Mouse (Mus musculus): ENCODE data around the gene Auts2. TPM values are rescaled to one million over a fixed set of nuclear protein-coding genes. Genes with fewer than 3 reads are reported as not detected.

The Auts2 gene
- total RNA-seq, 1 experiment = 9.9 TPM

GRCm38 (mm10) chr5:132437478-132437877, 105.7 kb downstream of the Auts2 start:
- in situ Hi-C loops (cut with MboI; ENCODE audit: low sequenced_read_pairs in 2 of 2, unreplicated experiment in 2 of 2) = no loop called here

GRCm38 (mm10) chr5:132436901-132437300, 106.2 kb downstream of the Auts2 start:
- in situ Hi-C loops (cut with MboI; ENCODE audit: low sequenced_read_pairs in 2 of 2, unreplicated experiment in 2 of 2) = no loop called here
- no peak overlapping the region for H3K27ac ChIP-seq (ENCODE audit: insufficient read depth, low read depth, low read length, poor library complexity, severe bottlenecking)
- no peaks in the 10 kb centered on the region for H3K4me1 ChIP-seq (ENCODE audit: control insufficient read depth in 2 of 2, insufficient read depth in 2 of 2, low read length in 2 of 2, poor library complexity in 1 of 2)
- no peak for DNase-seq (ENCODE audit: low read depth, low spot score)
- no peaks in the 10 kb centered on the region for H3K36me3 ChIP-seq (ENCODE audit: control insufficient read depth, insufficient read depth, low read length, poor library complexity, severe bottlenecking)
- TF ChIP-seq MAFK (IDR thresholded peaks at IDR 0.05; ENCODE audit: insufficient read depth, low read depth, low read length) = no peak
- no peak for TF ChIP-seq ZNF384 (IDR thresholded peaks at IDR 0.05; ENCODE audit: low read depth, low read length)
- no peaks in the 10 kb centered on the region for H3K9me3 ChIP-seq (ENCODE audit: control insufficient read depth, insufficient read depth, low read depth, low read length)
- no peak overlapping the region for H3K9ac ChIP-seq (ENCODE audit: insufficient read depth, low read depth, low read length, poor library complexity, severe bottlenecking)
- H3K4me3 ChIP-seq (ENCODE audit: insufficient read depth in 1 of 2, low read depth in 1 of 2, low read length in 2 of 2, poor library complexity in 1 of 2, severe bottlenecking in 1 of 2) = no peak overlapping the region

More at GRCm38 (mm10) chr5:132437478-132437877, 105.7 kb downstream of the Auts2 start:
- H3K4me1 ChIP-seq (ENCODE audit: control insufficient read depth in 2 of 2, insufficient read depth in 2 of 2, low read length in 2 of 2, poor library complexity in 1 of 2) = no peaks in the 10 kb centered on the region
- H3K9ac ChIP-seq (ENCODE audit: insufficient read depth, low read depth, low read length, poor library complexity, severe bottlenecking) = no peak overlapping the region
- no peak for TF ChIP-seq CHD2 (IDR thresholded peaks at IDR 0.05; ENCODE audit: low read depth, low read length)
- TF ChIP-seq MAFK (IDR thresholded peaks at IDR 0.05; ENCODE audit: insufficient read depth, low read depth, low read length) = no peak
- TF ChIP-seq ZNF384 (IDR thresholded peaks at IDR 0.05; ENCODE audit: low read depth, low read length) = no peak
- TF ChIP-seq HCFC1 (IDR thresholded peaks at IDR 0.05; ENCODE audit: borderline replicate concordance, insufficient read depth, low read length) = no peak
- TF ChIP-seq ZC3H11A (IDR thresholded peaks at IDR 0.05; ENCODE audit: borderline replicate concordance, low read depth, low read length) = no peak
- DNase-seq (ENCODE audit: low read depth, low spot score) = no peak
- no peak overlapping the region for H3K4me3 ChIP-seq (ENCODE audit: insufficient read depth in 1 of 2, low read depth in 1 of 2, low read length in 2 of 2, poor library complexity in 1 of 2, severe bottlenecking in 1 of 2)
- no peak overlapping the region for H3K27ac ChIP-seq (ENCODE audit: insufficient read depth, low read depth, low read length, poor library complexity, severe bottlenecking)
- H3K36me3 ChIP-seq (ENCODE audit: control insufficient read depth, insufficient read depth, low read length, poor library complexity, severe bottlenecking) = no peaks in the 10 kb centered on the region
- no peaks in the 10 kb centered on the region for H3K9me3 ChIP-seq (ENCODE audit: control insufficient read depth, insufficient read depth, low read depth, low read length)

GRCm38 (mm10) chr5:132436473-132436872, 106.7 kb downstream of the Auts2 start:
- no peaks in the 10 kb centered on the region for H3K36me3 ChIP-seq (ENCODE audit: control insufficient read depth, insufficient read depth, low read length, poor library complexity, severe bottlenecking)
- H3K9ac ChIP-seq (ENCODE audit: insufficient read depth, low read depth, low read length, poor library complexity, severe bottlenecking) = no peak overlapping the region
- no peak overlapping the region for H3K4me3 ChIP-seq (ENCODE audit: insufficient read depth in 1 of 2, low read depth in 1 of 2, low read length in 2 of 2, poor library complexity in 1 of 2, severe bottlenecking in 1 of 2)
- no peaks in the 10 kb centered on the region for H3K4me1 ChIP-seq (ENCODE audit: control insufficient read depth in 2 of 2, insufficient read depth in 2 of 2, low read length in 2 of 2, poor library complexity in 1 of 2)
- H3K27ac ChIP-seq (ENCODE audit: insufficient read depth, low read depth, low read length, poor library complexity, severe bottlenecking) = no peak overlapping the region
- TF ChIP-seq CHD2 (IDR thresholded peaks at IDR 0.05; ENCODE audit: low read depth, low read length) = no peak
- no peak for TF ChIP-seq ZC3H11A (IDR thresholded peaks at IDR 0.05; ENCODE audit: borderline replicate concordance, low read depth, low read length)
- TF ChIP-seq MAFK (IDR thresholded peaks at IDR 0.05; ENCODE audit: insufficient read depth, low read depth, low read length) = no peak
- TF ChIP-seq ZNF384 (IDR thresholded peaks at IDR 0.05; ENCODE audit: low read depth, low read length) = no peak
- no peak for TF ChIP-seq HCFC1 (IDR thresholded peaks at IDR 0.05; ENCODE audit: borderline replicate concordance, insufficient read depth, low read length)
- in situ Hi-C loops (cut with MboI; ENCODE audit: low sequenced_read_pairs in 2 of 2, unreplicated experiment in 2 of 2) = no loop called here
- H3K9me3 ChIP-seq (ENCODE audit: control insufficient read depth, insufficient read depth, low read depth, low read length) = no peaks in the 10 kb centered on the region
- DNase-seq (ENCODE audit: low read depth, low spot score) = no peak

DNA sequence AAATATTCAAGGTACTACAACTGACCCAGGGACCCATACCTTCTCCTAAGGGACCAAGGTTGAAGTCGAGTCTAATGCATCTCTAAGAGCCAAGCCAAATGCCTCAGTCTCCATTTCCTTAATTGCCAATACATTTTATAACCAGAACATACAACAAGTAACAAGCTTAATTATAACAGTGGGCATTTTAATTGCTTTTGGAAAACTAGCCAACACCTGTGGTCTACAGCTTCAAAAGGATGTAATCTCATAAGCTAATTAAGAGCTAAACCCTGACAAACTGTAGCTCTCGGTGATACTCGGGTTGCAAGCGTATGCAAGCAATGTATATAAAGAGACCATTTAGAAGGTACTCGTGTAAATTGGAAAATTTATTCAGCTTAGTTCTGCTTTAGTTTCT, 107.7 kb downstream of the Auts2 start:
- TF ChIP-seq CHD2 (IDR thresholded peaks at IDR 0.05; ENCODE audit: low read depth, low read length) (no peak), HCFC1 (IDR thresholded peaks at IDR 0.05; ENCODE audit: borderline replicate concordance, insufficient read depth, low read length) (no peak), ZNF384 (IDR thresholded peaks at IDR 0.05; ENCODE audit: low read depth, low read length) (no peak), ZC3H11A (IDR thresholded peaks at IDR 0.05; ENCODE audit: borderline replicate concordance, low read depth, low read length) (no peak), MAFK (IDR thresholded peaks at IDR 0.05; ENCODE audit: insufficient read depth, low read depth, low read length) (no peak)
- Histone ChIP-seq H3K4me3 (ENCODE audit: insufficient read depth in 1 of 2, low read depth in 1 of 2, low read length in 2 of 2, poor library complexity in 1 of 2, severe bottlenecking in 1 of 2) (no peak overlapping the region), H3K4me1 (ENCODE audit: control insufficient read depth in 2 of 2, insufficient read depth in 2 of 2, low read length in 2 of 2, poor library complexity in 1 of 2) (no peaks in the 10 kb centered on the region), H3K27ac (ENCODE audit: insufficient read depth, low read depth, low read length, poor library complexity, severe bottlenecking) (no peak overlapping the region), H3K9ac (ENCODE audit: insufficient read depth, low read depth, low read length, poor library complexity, severe bottlenecking) (no peak overlapping the region), H3K9me3 (ENCODE audit: control insufficient read depth, insufficient read depth, low read depth, low read length) (no peaks in the 10 kb centered on the region), H3K36me3 (ENCODE audit: control insufficient read depth, insufficient read depth, low read length, poor library complexity, severe bottlenecking) (no peaks in the 10 kb centered on the region)
- in situ Hi-C loops (cut with MboI; ENCODE audit: low sequenced_read_pairs in 2 of 2, unreplicated experiment in 2 of 2) = no loop called here
- DNase-seq (ENCODE audit: low read depth, low spot score) = no peak
